Mouse (Mus musculus) liver, postnatal 0 days (tissue): ENCODE data around the gene Zfyve28. TPM values are rescaled to one million over a fixed set of nuclear protein-coding genes. Genes with fewer than 3 reads are reported as not detected.

ENCODE experiments used
- ATAC-seq: fragments of 200-750 bp; cut with Nextera tagmentation; 2 replicates; pipeline ENCODE4 v1.8.0; 2017; ENCODE audit warnings: mild to moderate bottlenecking, moderate library complexity
- DNase-seq: peaks from one replicate; pipeline ENCODE4 v3.0.0-alpha.2; 2016
- H3K27ac ChIP-seq: fragments of 300-500 bp; sonication (generic); 2 replicates; pipeline ENCODE4 v1.5.1; 2014; ENCODE audit warnings: antibody characterized with exemption, moderate library complexity, mild to moderate bottlenecking, low read depth
- H3K27me3 ChIP-seq: fragments of 300-500 bp; sonication (generic); 2 replicates; pipeline ENCODE4 v1.6.1; 2014; ENCODE audit warnings: low read length, control low read depth, mixed read lengths; ENCODE audit not compliant: insufficient read depth
- H3K36me3 ChIP-seq: fragments of 300-500 bp; sonication (generic); replicated peaks from 2 replicates; pipeline ENCODE4 v1.6.1; 2014; ENCODE audit warnings: mild to moderate bottlenecking, control low read depth, low read length, moderate library complexity, mixed read lengths; ENCODE audit not compliant: insufficient read depth
- H3K4me1 ChIP-seq: fragments of 300-500 bp; sonication (generic); 2 replicates; pipeline ENCODE4 v1.6.1; 2014; ENCODE audit warnings: antibody characterized with exemption, mild to moderate bottlenecking, control low read depth; ENCODE audit not compliant: insufficient read depth
- H3K4me2 ChIP-seq: fragments of 300-500 bp; sonication (generic); 2 replicates; pipeline ENCODE4 v1.6.1; 2014; ENCODE audit warnings: low read depth, mild to moderate bottlenecking, low read length, moderate library complexity, mixed read lengths
- H3K4me3 ChIP-seq: fragments of 300-500 bp; sonication (generic); 2 replicates; pipeline ENCODE4 v1.5.1; 2014; ENCODE audit warnings: low read depth, low read length
- H3K9ac ChIP-seq: fragments of 300-500 bp; sonication (generic); replicated peaks from 2 replicates; pipeline ENCODE4 v1.6.1; 2014; ENCODE audit warnings: mild to moderate bottlenecking, moderate library complexity
- H3K9me3 ChIP-seq: fragments of 300-500 bp; sonication (generic); 2 replicates; pipeline ENCODE4 v1.6.1; 2016; ENCODE audit warnings: mild to moderate bottlenecking, control low read depth, low read length, mixed read lengths
- CTCF ChIP-seq: sonication (generic); IDR thresholded peaks from 2 replicates; pipeline ENCODE4 v1.5.1; 2016; ENCODE audit warnings: antibody characterized with exemption, low read depth
- EP300 ChIP-seq: IDR thresholded peaks from 2 replicates; pipeline ENCODE4 v1.6.1; 2016; ENCODE audit warnings: antibody characterized with exemption, low read depth, mild to moderate bottlenecking
- WGBS: fragments of 180-500 bp; shearing (Covaris S2); extraction: QIAGEN DNeasy Blood & Tissue Kit; methylation state at CpG from one replicate; pipeline ENCODE4 v1.1.7; 2014; ENCODE audit not compliant: insufficient replicate concordance; 5-methylcytosine and 5-hydroxymethylcytosine counted together
- polyA plus RNA-seq: library from polyadenylated mRNA; unstranded; fragments of >200 nt; fragmentation: Nextera tagmentation; extraction: Ambion mirVana; gene quantifications from 2 replicates; pipeline ENCODE4 v1.2.1, GENCODE M21; 2015

Zfyve28 gene
- polyA plus RNA-seq, 1 experiment from 2014 or later: 0.14 TPM

GRCm38 (mm10) chr5:34309016-34309415 is 20.8 kb upstream of the Zfyve28 start:
- WGBS: 57% methylated on average over 3 of the region's 3 CpGs
- H3K9me3 ChIP-seq: no peaks in the 10 kb centered on the region
- H3K9ac ChIP-seq: no peak overlapping the region
- TF ChIP-seq EP300 (no peak), CTCF (no peak)
- no peaks in the 10 kb centered on the region for H3K36me3 ChIP-seq
- no peaks in the 10 kb centered on the region for H3K27me3 ChIP-seq
- ATAC-seq: no peak
- no peak overlapping the region for H3K4me3 ChIP-seq
- H3K4me1 ChIP-seq: no peaks in the 10 kb centered on the region
- peak; percentile 33 for DNase-seq
- H3K27ac ChIP-seq: no peak overlapping the region
- no peak overlapping the region for H3K4me2 ChIP-seq

- H3K9ac ChIP-seq: no peak overlapping the region
- no peak overlapping the region for H3K27ac ChIP-seq
- H3K9me3 ChIP-seq: no peaks in the 10 kb centered on the region
- no peaks in the 10 kb centered on the region for H3K4me1 ChIP-seq
- ATAC-seq (no peak), DNase-seq (no peak)
- H3K27me3 ChIP-seq: no peaks in the 10 kb centered on the region
- TF ChIP-seq CTCF: no peak
- no peak for TF ChIP-seq EP300
- no peak overlapping the region for H3K4me3 ChIP-seq
- H3K4me2 ChIP-seq: no peak overlapping the region
- no peaks in the 10 kb centered on the region for H3K36me3 ChIP-seq
- WGBS: 69% methylated on average over 7 of the region's 7 CpGs
These were observed 14.1 kb upstream of the Zfyve28 start for GRCm38 (mm10) chr5:34302377-34302776.

- Histone ChIP-seq H3K36me3 (no peaks in the 10 kb centered on the region), H3K27me3 (no peaks in the 10 kb centered on the region), H3K9ac (no peak overlapping the region), H3K9me3 (no peaks in the 10 kb centered on the region), H3K27ac (no peak overlapping the region), H3K4me3 (no peak overlapping the region), H3K4me1 (no peaks in the 10 kb centered on the region), H3K4me2 (no peak overlapping the region)
- TF ChIP-seq EP300 (no peak), CTCF (no peak)
- ATAC-seq (no peak), DNase-seq (no peak)
- 71% methylated on average over 10 of the region's 10 CpGs for WGBS
These were observed 10.8 kb upstream of the Zfyve28 start for GRCm38 (mm10) chr5:34298937-34299535.

- Histone ChIP-seq H3K9me3 (no peaks in the 10 kb centered on the region), H3K4me2 (no peak overlapping the region), H3K36me3 (no peaks in the 10 kb centered on the region), H3K27me3 (no peaks in the 10 kb centered on the region), H3K9ac (no peak overlapping the region), H3K4me3 (no peak overlapping the region), H3K27ac (no peak overlapping the region), H3K4me1 (no peaks in the 10 kb centered on the region)
- 55% methylated on average over 4 of the region's 4 CpGs for WGBS
- TF ChIP-seq CTCF: no peak
- ATAC-seq (no peak), DNase-seq (no peak)
These were observed 9.8 kb upstream of the Zfyve28 start for GRCm38 (mm10) chr5:34298061-34298460.

GRCm38 (mm10) chr5:34295141-34295540 is 6.9 kb upstream of the Zfyve28 start:
- Histone ChIP-seq H3K36me3 (no peaks in the 10 kb centered on the region), H3K4me2 (no peak overlapping the region), H3K27ac (no peak overlapping the region), H3K9me3 (no peaks in the 10 kb centered on the region), H3K9ac (no peak overlapping the region), H3K4me3 (no peak overlapping the region), H3K4me1 (no peaks in the 10 kb centered on the region), H3K27me3 (peaks cover 5% of the 10 kb centered on the region; the same call in 1 of the 2 replicates)
- 89% methylated on average over 2 of the region's 2 CpGs for WGBS
- TF ChIP-seq EP300: no peak
- no peak for TF ChIP-seq CTCF
- ATAC-seq (no peak), DNase-seq (no peak)

- Histone ChIP-seq H3K27me3 (peaks cover 9% of the 10 kb centered on the region; the same call in 1 of the 2 replicates), H3K9me3 (no peaks in the 10 kb centered on the region), H3K4me1 (no peaks in the 10 kb centered on the region), H3K27ac (no peak overlapping the region), H3K4me3 (no peak overlapping the region), H3K9ac (no peak overlapping the region), H3K36me3 (no peaks in the 10 kb centered on the region), H3K4me2 (no peak overlapping the region)
- WGBS: 44% methylated on average over 2 of the region's 2 CpGs
- DNase-seq: no peak
- 0 out of 2 replicates have a peak, but pooled peaks have one; percentile 38 for ATAC-seq
- TF ChIP-seq EP300 (no peak), CTCF (no peak)
These were observed 6.4 kb upstream of the Zfyve28 start for GRCm38 (mm10) chr5:34294696-34295095.
